ENCODE assay signal across 8 mouse cellular contexts in genomic region chr7:112224854-112225253, GRCm38 (mm10). TPM values are rescaled to one million over a fixed set of nuclear protein-coding genes. Genes with fewer than 3 reads are reported as not detected.
DNase-seq lines count a peak whose midpoint lies in the region; ATAC-seq lines count a peak whose summit lies in the region.

No protein-coding gene starts in this region.

- H3K4me2 ChIP-seq in heart, embryonic 14.5 days (ENCODE audit: low read length): peak overlapping the region; percentile 77
- peak overlapping the region; percentile 83; the same call in 1 of the 2 replicates for H3K4me2 ChIP-seq in lung, embryonic 16.5 days (ENCODE audit: low read depth, low read length)
- peak overlapping the region; percentile 99; the same call in 1 of the 2 replicates for H3K4me2 ChIP-seq in embryonic facial prominence, embryonic 15.5 days (replicated peaks)
- H3K4me2 ChIP-seq in limb, embryonic 15.5 days: peak overlapping the region; percentile 95; the same call in 1 of the 2 replicates
- H3K4me2 ChIP-seq in forebrain, embryonic 14.5 days (ENCODE audit: low read length): no peak overlapping the region

- H3K9ac ChIP-seq in heart, embryonic 14.5 days (ENCODE audit: low read length): peak overlapping the region; percentile 46
- peak overlapping the region; percentile 36; the same call in 1 of the 2 replicates for H3K9ac ChIP-seq in lung, embryonic 16.5 days (ENCODE audit: low read length)
- H3K9ac ChIP-seq in embryonic facial prominence, embryonic 15.5 days: no peak overlapping the region
- no peak overlapping the region for H3K9ac ChIP-seq in limb, embryonic 15.5 days
- H3K9ac ChIP-seq in forebrain, embryonic 14.5 days (ENCODE audit: low read length): no peak overlapping the region

- peak overlapping the region in 1 of 2 experiments; percentile 97; a peak in 2 of 4 replicates for H3K4me3 ChIP-seq in heart, embryonic 14.5 days (ENCODE audit: control insufficient read depth in 1 of 2, insufficient read depth in 1 of 2, low read depth in 1 of 2, low read length in 2 of 2)
- no peak overlapping the region for H3K4me3 ChIP-seq in lung, embryonic 16.5 days (ENCODE audit: low read length)
- no peak overlapping the region for H3K4me3 ChIP-seq in embryonic facial prominence, embryonic 15.5 days (replicated peaks)
- H3K4me3 ChIP-seq in limb, embryonic 15.5 days: no peak overlapping the region
- no peak overlapping the region for H3K4me3 ChIP-seq in forebrain, embryonic 14.5 days (ENCODE audit: low read depth, low read length)

- H3K36me3 ChIP-seq in heart, embryonic 14.5 days (ENCODE audit: control insufficient read depth, insufficient read depth, low read length): peaks cover 23% of the 10 kb centered on the region
- no peaks in the 10 kb centered on the region for H3K36me3 ChIP-seq in lung, embryonic 16.5 days (ENCODE audit: control insufficient read depth, insufficient read depth, low read length)
- H3K36me3 ChIP-seq in embryonic facial prominence, embryonic 15.5 days: no peaks in the 10 kb centered on the region
- no peaks in the 10 kb centered on the region for H3K36me3 ChIP-seq in limb, embryonic 15.5 days
- no peaks in the 10 kb centered on the region for H3K36me3 ChIP-seq in forebrain, embryonic 14.5 days (ENCODE audit: control insufficient read depth, insufficient read depth, low read length)

- DNase-seq in heart, postnatal 36 days: no peak
- DNase-seq in lung, postnatal 4 days: no peak
- no peak for DNase-seq in forebrain, embryonic 14.5 days (ENCODE audit: low spot score)
- no peak for DNase-seq in adrenal gland, postnatal 25 days

- H3K9me3 ChIP-seq in heart, embryonic 14.5 days (ENCODE audit: control insufficient read depth, low read length): 0 out of 2 replicates have a peak, but pooled peaks cover 5% of the 10 kb centered on the region
- no peaks in the 10 kb centered on the region for H3K9me3 ChIP-seq in lung, embryonic 16.5 days (ENCODE audit: control insufficient read depth, low read length)
- H3K9me3 ChIP-seq in embryonic facial prominence, embryonic 15.5 days (replicated peaks): no peaks in the 10 kb centered on the region
- H3K9me3 ChIP-seq in limb, embryonic 15.5 days: no peaks in the 10 kb centered on the region
- no peaks in the 10 kb centered on the region for H3K9me3 ChIP-seq in forebrain, embryonic 14.5 days (replicated peaks; ENCODE audit: control insufficient read depth, low read length)

- intact Hi-C loops in heart, postnatal 36 days (cut with DNase I): loop anchor here (5.0 kb wide), 1 partner anchor 102 kb away; no protein-coding TSS in a partner anchor

- ATAC-seq in heart, embryonic 14.5 days (ENCODE audit: insufficient number of reproducible peaks, insufficient read depth, low FRiP score, low read depth): no peak
- ATAC-seq in lung, embryonic 16.5 days (ENCODE audit: low read depth): no peak
- no peak for ATAC-seq in embryonic facial prominence, embryonic 15.5 days (ENCODE audit: insufficient number of reproducible peaks, low FRiP score, low TSS enrichment, low read depth)
- ATAC-seq in limb, embryonic 15.5 days (ENCODE audit: insufficient number of reproducible peaks, low FRiP score, low TSS enrichment, low read depth): no peak
- no peak for ATAC-seq in forebrain, embryonic 14.5 days

- peaks cover 42 to 59% of the 10 kb centered on the region in 2 experiments for H3K4me1 ChIP-seq in heart, embryonic 14.5 days (ENCODE audit: control insufficient read depth in 2 of 2, insufficient read depth in 2 of 2, low read length in 2 of 2)
- peaks cover 13% of the 10 kb centered on the region for H3K4me1 ChIP-seq in lung, embryonic 16.5 days (replicated peaks; ENCODE audit: control insufficient read depth, insufficient read depth, low read length)
- peaks cover 27% of the 10 kb centered on the region for H3K4me1 ChIP-seq in embryonic facial prominence, embryonic 15.5 days
- peaks cover 20% of the 10 kb centered on the region for H3K4me1 ChIP-seq in limb, embryonic 15.5 days
- peaks cover 9% of the 10 kb centered on the region for H3K4me1 ChIP-seq in forebrain, embryonic 14.5 days (ENCODE audit: control insufficient read depth, insufficient read depth, low read length)

- 63% methylated on average over 12 of the region's 12 CpGs for WGBS in heart, embryonic 14.5 days
- 65% methylated on average over 12 of the region's 12 CpGs for WGBS in lung, embryonic 16.5 days
- 62% methylated on average over 12 of the region's 12 CpGs for WGBS in embryonic facial prominence, embryonic 15.5 days
- 74% methylated on average over 12 of the region's 12 CpGs for WGBS in limb, embryonic 15.5 days
- 77% methylated on average over 12 of the region's 12 CpGs for WGBS in forebrain, embryonic 14.5 days

- H3K27ac ChIP-seq in heart, embryonic 14.5 days (replicated peaks in 1 of 2; ENCODE audit: control insufficient read depth in 1 of 2, insufficient read depth in 1 of 2, low read depth in 2 of 2, low read length in 2 of 2): peak overlapping the region in 1 of 2 experiments; percentile 83; a peak in 3 of 4 replicates
- H3K27ac ChIP-seq in lung, embryonic 16.5 days (ENCODE audit: low read length): peak overlapping the region; percentile 8; the same call in 1 of the 2 replicates
- no peak overlapping the region for H3K27ac ChIP-seq in embryonic facial prominence, embryonic 15.5 days (replicated peaks)
- H3K27ac ChIP-seq in limb, embryonic 15.5 days: no peak overlapping the region
- H3K27ac ChIP-seq in forebrain, embryonic 14.5 days (ENCODE audit: low read depth, low read length): no peak overlapping the region

- H3K27me3 ChIP-seq in heart, embryonic 14.5 days (ENCODE audit: control insufficient read depth, insufficient read depth, low read length): no peaks in the 10 kb centered on the region
- no peaks in the 10 kb centered on the region for H3K27me3 ChIP-seq in lung, embryonic 16.5 days (ENCODE audit: control insufficient read depth, insufficient read depth, low read depth, low read length)
- peaks cover 44% of the 10 kb centered on the region for H3K27me3 ChIP-seq in embryonic facial prominence, embryonic 15.5 days
- H3K27me3 ChIP-seq in limb, embryonic 15.5 days: peaks cover 45% of the 10 kb centered on the region
- peaks cover 24% of the 10 kb centered on the region for H3K27me3 ChIP-seq in forebrain, embryonic 14.5 days (replicated peaks; ENCODE audit: control insufficient read depth, insufficient read depth, low read length)

RNA-seq across cellular contexts. Expression of gene Mical2, which starts 0.8 kb away (rescaled TPM):
- polyA plus RNA-seq in heart, embryonic 14.5 days (2014; fragmentation: Nextera tagmentation; extraction: Ambion mirVana): 140 and 146 TPM in 2 replicates
- 100 to 1,000 TPM in 1 of 2 experiments, 10 to 100 TPM in 1; 80.8 to 101 TPM for total RNA-seq in heart, postnatal 36 days (2021)
- 27.3 and 27.6 TPM in 2 replicates for polyA plus RNA-seq in lung, embryonic 16.5 days (2015; fragmentation: Nextera tagmentation; extraction: Ambion mirVana)
- polyA plus RNA-seq in embryonic facial prominence, embryonic 15.5 days (2015; fragmentation: Nextera tagmentation; extraction: Ambion mirVana): 11.5 and 11.7 TPM in 2 replicates
- 4.4 and 6.2 TPM in 2 replicates for polyA plus RNA-seq in limb, embryonic 15.5 days (2015; fragmentation: Nextera tagmentation; extraction: Ambion mirVana)
- polyA plus RNA-seq in forebrain, embryonic 14.5 days (2014; fragmentation: Nextera tagmentation; extraction: Ambion mirVana): 2.6 and 6.2 TPM in 2 replicates
- total RNA-seq in adrenal gland, postnatal 25 days (2021): 12.3 and 13.9 TPM in 2 replicates

Comparison
In these comparisons a context has a peak if more than half of its experiments do, and no peak if none do; other contexts are left out.
1. H3K9ac ChIP-seq: peak in heart, embryonic 14.5 days (single experiment) and lung, embryonic 16.5 days (single experiment); none in embryonic facial prominence, embryonic 15.5 days (single experiment), limb, embryonic 15.5 days (single experiment) and forebrain, embryonic 14.5 days (single experiment).